In genomic region chr7:24574224-24574796, GRCm38 (mm10) we compare ENCODE assay signal across 15 mouse cellular contexts. TPM values are rescaled to one million over a fixed set of nuclear protein-coding genes. Genes with fewer than 3 reads are reported as not detected.
A peak's percentile ranks its signal among the peaks of the same experiment; 100 is the strongest.
DNase-seq lines count a peak whose midpoint lies in the region; ATAC-seq lines count a peak whose summit lies in the region.
"Had no signal": no experiment of that assay in that cellular context is flagged by ENCODE, and none has a peak within 500 bp of the region (broad histone marks: within the 10 kb centered on the region; RNA-seq: fewer than 3 reads in every experiment).

No protein-coding gene starts in this region.

- DNase-seq in heart, adult 11 months: peak; percentile 92
- DNase-seq in MN1 (ENCODE audit: low spot score): peak; percentile 53
- peak; percentile 60 for DNase-seq in kidney, adult 18-20 months
- no peak for DNase-seq in liver, embryonic 11.5 days (ENCODE audit: low spot score)
- no peak for DNase-seq in left cerebral cortex, adult 11 months (ENCODE audit: low spot score)
- DNase-seq in layer of hippocampus, adult 9-11 months: no peak
- DNase-seq in cerebellum, adult 9-10 months: no peak
- DNase-seq: cerebellum, adult 2 months; gastrocnemius, adult 2 months; retina, postnatal 1 day; thymus, postnatal 25 days had no signal

- ATAC-seq in heart, embryonic 12.5 days (ENCODE audit: insufficient number of reproducible peaks, low FRiP score): no peak
- peak; percentile 38 for ATAC-seq in liver, embryonic 11.5 days (replicated peaks; ENCODE audit: low FRiP score)
- ATAC-seq: forebrain, embryonic 13.5 days had no signal

- WGBS in heart, embryonic 12.5 days: 55% methylated on average over 12 of the region's 12 CpGs
- 62% methylated on average over 12 of the region's 12 CpGs for WGBS in liver, embryonic 11.5 days

- H3K27ac ChIP-seq in heart, embryonic 12.5 days (ENCODE audit: poor library complexity, severe bottlenecking): no peak overlapping the region
- H3K27ac ChIP-seq in liver, embryonic 11.5 days (ENCODE audit: low read depth, low read length): no peak overlapping the region
- H3K27ac ChIP-seq: forebrain, embryonic 13.5 days; gastrocnemius, adult 2 months; hindbrain, embryonic 15.5 days; limb, embryonic 12.5 days had no signal

- H3K9ac ChIP-seq in heart, embryonic 12.5 days: no peak overlapping the region
- H3K9ac ChIP-seq in liver, embryonic 11.5 days (ENCODE audit: low read depth, low read length): no peak overlapping the region
- H3K9ac ChIP-seq: forebrain, embryonic 13.5 days; hindbrain, embryonic 15.5 days; limb, embryonic 12.5 days had no signal

- peaks cover 40% of the 10 kb centered on the region for H3K36me3 ChIP-seq in heart, embryonic 12.5 days
- H3K36me3 ChIP-seq in liver, embryonic 11.5 days (ENCODE audit: control insufficient read depth, insufficient read depth, low read length): peaks cover 3% of the 10 kb centered on the region; the same call in 1 of the 2 replicates
- H3K36me3 ChIP-seq: hindbrain, embryonic 15.5 days had no signal

- no peaks in the 10 kb centered on the region for H3K9me3 ChIP-seq in heart, embryonic 12.5 days (replicated peaks)
- H3K9me3 ChIP-seq in liver, embryonic 11.5 days (ENCODE audit: control insufficient read depth, low read length): no peaks in the 10 kb centered on the region
- H3K9me3 ChIP-seq: forebrain, embryonic 13.5 days; hindbrain, embryonic 15.5 days; limb, embryonic 12.5 days had no signal

- H3K4me2 ChIP-seq in heart, embryonic 12.5 days: no peak overlapping the region
- H3K4me2 ChIP-seq in liver, embryonic 11.5 days: no peak overlapping the region
- H3K4me2 ChIP-seq: forebrain, embryonic 13.5 days; hindbrain, embryonic 15.5 days; limb, embryonic 12.5 days had no signal

- H3K4me3 ChIP-seq in heart, embryonic 12.5 days: no peak overlapping the region
- H3K4me3 ChIP-seq in liver, embryonic 11.5 days (ENCODE audit: low read depth, low read length): no peak overlapping the region
- H3K4me3 ChIP-seq: forebrain, embryonic 13.5 days; gastrocnemius, adult 2 months; hindbrain, embryonic 15.5 days; limb, embryonic 12.5 days had no signal

- no peaks in the 10 kb centered on the region for H3K27me3 ChIP-seq in heart, embryonic 12.5 days (replicated peaks)
- H3K27me3 ChIP-seq in liver, embryonic 11.5 days (replicated peaks; ENCODE audit: control insufficient read depth, insufficient read depth, low read length): no peaks in the 10 kb centered on the region
- H3K27me3 ChIP-seq: forebrain, embryonic 13.5 days; hindbrain, embryonic 15.5 days; limb, embryonic 12.5 days had no signal

- no peaks in the 10 kb centered on the region for H3K4me1 ChIP-seq in heart, embryonic 12.5 days (replicated peaks)
- H3K4me1 ChIP-seq in liver, embryonic 11.5 days (replicated peaks; ENCODE audit: control insufficient read depth, insufficient read depth, low read length): no peaks in the 10 kb centered on the region
- H3K4me1 ChIP-seq: forebrain, embryonic 13.5 days; hindbrain, embryonic 15.5 days; limb, embryonic 12.5 days had no signal

RNA-seq across cellular contexts. Expression of gene Ethe1, which starts 13.0 kb away (rescaled TPM):
- 17.6 and 19.2 TPM in 2 replicates for polyA plus RNA-seq in heart, embryonic 12.5 days (2016; fragmentation: Nextera tagmentation; extraction: Ambion mirVana)
- 20.7 and 21.9 TPM in 2 replicates for polyA plus RNA-seq in liver, embryonic 11.5 days (2014; fragmentation: Nextera tagmentation; extraction: Ambion mirVana)

RNA-seq across cellular contexts. Expression of gene Zfp575, which starts 13.1 kb away (rescaled TPM):
- 0.69 and 1.1 TPM in 2 replicates for polyA plus RNA-seq in heart, embryonic 12.5 days (2016; fragmentation: Nextera tagmentation; extraction: Ambion mirVana)
- polyA plus RNA-seq in liver, embryonic 11.5 days (2014; fragmentation: Nextera tagmentation; extraction: Ambion mirVana): 0.65 and 0.82 TPM in 2 replicates

RNA-seq across cellular contexts. Expression of gene Xrcc1, which starts 28.2 kb away (rescaled TPM):
- 70.5 and 71.7 TPM in 2 replicates for polyA plus RNA-seq in heart, embryonic 12.5 days (2016; fragmentation: Nextera tagmentation; extraction: Ambion mirVana)
- 91.0 and 102 TPM in 2 replicates for polyA plus RNA-seq in liver, embryonic 11.5 days (2014; fragmentation: Nextera tagmentation; extraction: Ambion mirVana)

RNA-seq across cellular contexts. Expression of gene Pinlyp, which starts 28.4 kb away (rescaled TPM):
- not detected in 2 replicates for polyA plus RNA-seq in heart, embryonic 12.5 days (2016; fragmentation: Nextera tagmentation; extraction: Ambion mirVana)
- polyA plus RNA-seq in liver, embryonic 11.5 days (2014; fragmentation: Nextera tagmentation; extraction: Ambion mirVana): not detected in 2 replicates
- polyA plus RNA-seq: cerebellum, adult 2 months; forebrain, embryonic 13.5 days; limb, embryonic 12.5 days had no signal

RNA-seq across cellular contexts. Expression of gene Phldb3, which starts 36.3 kb away (rescaled TPM):
- not detected in 2 replicates for polyA plus RNA-seq in heart, embryonic 12.5 days (2016; fragmentation: Nextera tagmentation; extraction: Ambion mirVana)
- polyA plus RNA-seq in liver, embryonic 11.5 days (2014; fragmentation: Nextera tagmentation; extraction: Ambion mirVana): 0.13 and 0.14 TPM in 2 replicates
- polyA plus RNA-seq: forebrain, embryonic 13.5 days; hindbrain, embryonic 15.5 days had no signal

Comparison
In these comparisons a context has a peak if more than half of its experiments do, and no peak if none do; other contexts are left out.
1. DNase-seq: peak in heart, adult 11 months (single experiment), MN1 (single experiment) and kidney, adult 18-20 months (single experiment); none in liver, embryonic 11.5 days (single experiment), left cerebral cortex, adult 11 months (single experiment), layer of hippocampus, adult 9-11 months (single experiment) and cerebellum, adult 9-10 months (single experiment).